Mouse (Mus musculus): ENCODE data around the gene Cox17. TPM values are rescaled to one million over a fixed set of nuclear protein-coding genes. Genes with fewer than 3 reads are reported as not detected.

The Cox17 gene
- polyA plus RNA-seq, 1 experiment from 2014 or later: 118 TPM

GRCm38 (mm10) chr16:38374379-38375140 is 27.8 kb downstream of the Cox17 start:
- H3K9me3 ChIP-seq: no peaks in the 10 kb centered on the region
- no peaks in the 10 kb centered on the region; the same call in 1 of the 2 replicates for H3K27me3 ChIP-seq
- no peak overlapping the region for H3K4me3 ChIP-seq
- WGBS: 86% methylated on average over 10 of the region's 10 CpGs
- peaks cover 7% of the 10 kb centered on the region; the same call in 1 of the 2 replicates for H3K4me1 ChIP-seq
- ATAC-seq (ENCODE audit: low FRiP score, low read depth): no peak
- no peaks in the 10 kb centered on the region for H3K36me3 ChIP-seq
- H3K4me2 ChIP-seq (replicated peaks): no peak overlapping the region
- H3K27ac ChIP-seq (replicated peaks): no peak overlapping the region
- H3K9ac ChIP-seq (replicated peaks): no peak overlapping the region

- Histone ChIP-seq H3K36me3 (no peaks in the 10 kb centered on the region), H3K27ac (replicated peaks) (no peak overlapping the region), H3K9ac (replicated peaks) (no peak overlapping the region), H3K4me2 (replicated peaks) (no peak overlapping the region), H3K27me3 (no peaks in the 10 kb centered on the region; the same call in 1 of the 2 replicates), H3K4me1 (peaks cover 7% of the 10 kb centered on the region; the same call in 1 of the 2 replicates), H3K4me3 (no peak overlapping the region), H3K9me3 (no peaks in the 10 kb centered on the region)
- no peak for ATAC-seq (ENCODE audit: low FRiP score, low read depth)
- WGBS: 82% methylated on average over 7 of the region's 7 CpGs
Observed at GRCm38 (mm10) chr16:38375182-38375581, 28.4 kb downstream of the Cox17 start.

GRCm38 (mm10) chr16:38376163-38376840 is 29.5 kb downstream of the Cox17 start:
- Histone ChIP-seq H3K9ac (replicated peaks) (peak overlapping the region; percentile 45), H3K27ac (replicated peaks) (peak overlapping the region; percentile 50), H3K4me3 (peak overlapping the region; percentile 25), H3K36me3 (no peaks in the 10 kb centered on the region), H3K9me3 (no peaks in the 10 kb centered on the region), H3K27me3 (no peaks in the 10 kb centered on the region; the same call in 1 of the 2 replicates), H3K4me2 (replicated peaks) (peak overlapping the region; percentile 43), H3K4me1 (peaks cover 7% of the 10 kb centered on the region; the same call in 1 of the 2 replicates)
- ATAC-seq (ENCODE audit: low FRiP score, low read depth): peak; percentile 92
- 31% methylated on average over 17 of the region's 17 CpGs for WGBS

- Histone ChIP-seq H3K9me3 (no peaks in the 10 kb centered on the region), H3K27ac (replicated peaks) (0 out of 2 replicates have a peak overlapping the region, but pooled peaks have one; percentile 50), H3K9ac (replicated peaks) (peak overlapping the region; percentile 45; the same call in 1 of the 2 replicates), H3K4me1 (peaks cover 7% of the 10 kb centered on the region; the same call in 1 of the 2 replicates), H3K36me3 (no peaks in the 10 kb centered on the region), H3K27me3 (no peaks in the 10 kb centered on the region; the same call in 1 of the 2 replicates), H3K4me2 (replicated peaks) (peak overlapping the region; percentile 43), H3K4me3 (peak overlapping the region; percentile 25)
- ATAC-seq (ENCODE audit: low FRiP score, low read depth): peak; percentile 34; the same call in 1 of the 2 replicates
- WGBS: 59% methylated on average over 8 of the region's 8 CpGs
Observed at GRCm38 (mm10) chr16:38376841-38377249, 30.1 kb downstream of the Cox17 start.

GRCm38 (mm10) chr16:38377546-38377945 is 30.8 kb downstream of the Cox17 start:
- Histone ChIP-seq H3K27me3 (no peaks in the 10 kb centered on the region; the same call in 1 of the 2 replicates), H3K4me2 (replicated peaks) (no peak overlapping the region), H3K9me3 (no peaks in the 10 kb centered on the region), H3K27ac (replicated peaks) (no peak overlapping the region), H3K36me3 (no peaks in the 10 kb centered on the region), H3K9ac (replicated peaks) (no peak overlapping the region), H3K4me3 (no peak overlapping the region), H3K4me1 (peaks cover 7% of the 10 kb centered on the region; the same call in 1 of the 2 replicates)
- WGBS: 89% methylated on average over 6 of the region's 6 CpGs
- no peak for ATAC-seq (ENCODE audit: low FRiP score, low read depth)

GRCm38 (mm10) chr16:38378591-38378990 is 31.8 kb downstream of the Cox17 start:
- ATAC-seq (ENCODE audit: low FRiP score, low read depth): no peak
- Histone ChIP-seq H3K27me3 (no peaks in the 10 kb centered on the region; the same call in 1 of the 2 replicates), H3K9me3 (no peaks in the 10 kb centered on the region), H3K4me2 (replicated peaks) (no peak overlapping the region), H3K36me3 (no peaks in the 10 kb centered on the region), H3K9ac (replicated peaks) (no peak overlapping the region), H3K4me3 (no peak overlapping the region), H3K4me1 (peaks cover 7% of the 10 kb centered on the region; the same call in 1 of the 2 replicates), H3K27ac (replicated peaks) (no peak overlapping the region)
- 84% methylated on average over 6 of the region's 6 CpGs for WGBS

GRCm38 (mm10) chr16:38379088-38379487 is 32.3 kb downstream of the Cox17 start:
- no peaks in the 10 kb centered on the region for H3K9me3 ChIP-seq
- peaks cover 7% of the 10 kb centered on the region; the same call in 1 of the 2 replicates for H3K4me1 ChIP-seq
- H3K36me3 ChIP-seq: no peaks in the 10 kb centered on the region
- no peak overlapping the region for H3K4me3 ChIP-seq
- WGBS: 65% methylated on average over 6 of the region's 6 CpGs
- ATAC-seq (ENCODE audit: low FRiP score, low read depth): no peak
- no peak overlapping the region for H3K4me2 ChIP-seq (replicated peaks)
- H3K9ac ChIP-seq (replicated peaks): no peak overlapping the region
- H3K27me3 ChIP-seq: no peaks in the 10 kb centered on the region; the same call in 1 of the 2 replicates
- H3K27ac ChIP-seq (replicated peaks): no peak overlapping the region

GRCm38 (mm10) chr16:38379493-38379892 is 32.7 kb downstream of the Cox17 start:
- H3K4me1 ChIP-seq: peaks cover 7% of the 10 kb centered on the region; the same call in 1 of the 2 replicates
- WGBS: 59% methylated on average over 3 of the region's 3 CpGs
- H3K36me3 ChIP-seq: no peaks in the 10 kb centered on the region

GRCm38 (mm10) chr16:38379926-38380325 is 33.1 kb downstream of the Cox17 start:
- Histone ChIP-seq H3K4me3 (no peak overlapping the region), H3K9ac (replicated peaks) (no peak overlapping the region), H3K36me3 (no peaks in the 10 kb centered on the region), H3K27me3 (no peaks in the 10 kb centered on the region; the same call in 1 of the 2 replicates), H3K27ac (replicated peaks) (no peak overlapping the region), H3K4me1 (peaks cover 7% of the 10 kb centered on the region; the same call in 1 of the 2 replicates), H3K9me3 (no peaks in the 10 kb centered on the region), H3K4me2 (replicated peaks) (no peak overlapping the region)
- ATAC-seq (ENCODE audit: low FRiP score, low read depth): no peak
- 93% methylated on average over 3 of the region's 3 CpGs for whole genome bisulfite sequencing

More at GRCm38 (mm10) chr16:38379493-38379892, 32.7 kb downstream of the Cox17 start:
- ATAC-seq (ENCODE audit: low FRiP score, low read depth): no peak
- Histone ChIP-seq H3K27me3 (no peaks in the 10 kb centered on the region; the same call in 1 of the 2 replicates), H3K4me2 (replicated peaks) (no peak overlapping the region), H3K27ac (replicated peaks) (no peak overlapping the region), H3K9ac (replicated peaks) (no peak overlapping the region), H3K4me3 (no peak overlapping the region), H3K9me3 (no peaks in the 10 kb centered on the region)

GRCm38 (mm10) chr16:38383683-38384082 is 36.9 kb downstream of the Cox17 start:
- no peak overlapping the region for H3K27ac ChIP-seq (replicated peaks)
- 96% methylated on average over 2 of the region's 2 CpGs for WGBS
- H3K9ac ChIP-seq (replicated peaks): no peak overlapping the region
- ATAC-seq (ENCODE audit: low FRiP score, low read depth): no peak
- no peaks in the 10 kb centered on the region for H3K36me3 ChIP-seq
- no peak overlapping the region for H3K4me3 ChIP-seq
- H3K4me2 ChIP-seq (replicated peaks): no peak overlapping the region
- no peaks in the 10 kb centered on the region for H3K4me1 ChIP-seq
- H3K9me3 ChIP-seq: no peaks in the 10 kb centered on the region
- no peaks in the 10 kb centered on the region; the same call in 1 of the 2 replicates for H3K27me3 ChIP-seq

GRCm38 (mm10) chr16:38385184-38385634 is 38.4 kb downstream of the Cox17 start:
- Histone ChIP-seq H3K4me3 (no peak overlapping the region), H3K4me1 (no peaks in the 10 kb centered on the region), H3K9me3 (no peaks in the 10 kb centered on the region), H3K27me3 (no peaks in the 10 kb centered on the region), H3K27ac (replicated peaks) (no peak overlapping the region), H3K9ac (replicated peaks) (no peak overlapping the region), H3K4me2 (replicated peaks) (no peak overlapping the region), H3K36me3 (no peaks in the 10 kb centered on the region)
- no peak for ATAC-seq (ENCODE audit: low FRiP score, low read depth)
- WGBS: 82% methylated on average over 6 of the region's 6 CpGs

- no peak for ATAC-seq (ENCODE audit: low FRiP score, low read depth)
- Histone ChIP-seq H3K27ac (replicated peaks) (no peak overlapping the region), H3K9me3 (no peaks in the 10 kb centered on the region), H3K4me3 (no peak overlapping the region), H3K4me1 (no peaks in the 10 kb centered on the region), H3K27me3 (no peaks in the 10 kb centered on the region), H3K36me3 (no peaks in the 10 kb centered on the region), H3K9ac (replicated peaks) (no peak overlapping the region), H3K4me2 (replicated peaks) (no peak overlapping the region)
- 90% methylated on average over 4 of the region's 4 CpGs for WGBS
Observed at GRCm38 (mm10) chr16:38385700-38386099, 38.9 kb downstream of the Cox17 start.
